Mouse (Mus musculus): ENCODE data around the gene Zfp710. TPM values are rescaled to one million over a fixed set of nuclear protein-coding genes. Genes with fewer than 3 reads are reported as not detected.

Gene Zfp710
- polyA plus RNA-seq, 1 experiment from 2014 or later, result 27.9 TPM

DNA sequence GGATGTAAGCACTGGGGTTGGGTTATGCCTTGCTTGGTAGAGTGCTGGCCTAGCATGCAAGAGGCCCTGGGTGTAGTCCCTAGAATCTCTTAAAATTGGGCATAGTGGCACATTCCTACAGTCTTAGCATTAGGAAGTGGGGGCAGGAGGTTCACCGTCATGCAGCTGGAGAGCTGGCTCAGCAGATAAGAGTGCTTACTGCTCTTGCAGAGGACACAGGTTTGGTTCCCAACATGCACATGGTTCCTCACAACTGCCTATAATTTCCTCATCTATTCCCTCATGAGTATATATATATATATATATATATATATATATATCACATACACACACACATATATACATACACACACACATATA lies 110.5 kb downstream of the Zfp710 start:
- H3K27ac ChIP-seq (ENCODE audit: low read depth, low read length), result no peak overlapping the region
- ATAC-seq (replicated peaks; ENCODE audit: low FRiP score), result no peak

DNA sequence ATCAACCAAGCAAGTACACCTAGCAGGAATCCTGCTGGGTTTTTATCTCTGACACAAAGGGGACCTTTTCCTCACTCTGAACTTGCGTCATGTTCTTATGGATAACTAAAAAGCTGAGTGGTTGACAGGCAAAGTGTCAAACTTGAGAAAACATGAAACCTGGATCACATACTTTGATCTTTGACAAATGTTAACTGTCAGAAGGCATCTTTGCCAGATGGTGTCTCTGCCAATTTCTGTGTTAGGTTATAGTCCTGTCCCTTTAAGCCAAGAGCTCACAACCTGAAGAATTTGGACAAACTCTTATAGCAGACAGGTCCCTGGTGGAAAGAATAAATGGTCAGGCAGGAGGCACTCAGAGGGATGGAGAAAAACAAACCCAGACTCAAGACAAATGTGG lies 113.8 kb downstream of the Zfp710 start:
- H3K4me1 ChIP-seq (replicated peaks; ENCODE audit: control insufficient read depth, insufficient read depth, low read length), result peaks cover 2% of the 10 kb centered on the region
- no peak overlapping the region for H3K4me3 ChIP-seq (ENCODE audit: low read depth, low read length)
- 83% methylated on average over 1 of the region's 1 CpGs for WGBS

More for the DNA sequence above, 110.5 kb downstream of the Zfp710 start:
- Histone ChIP-seq H3K36me3 (ENCODE audit: control insufficient read depth, insufficient read depth, low read length) (no peaks in the 10 kb centered on the region), H3K4me3 (ENCODE audit: low read depth, low read length) (no peak overlapping the region), H3K9me3 (ENCODE audit: control insufficient read depth, low read length) (no peaks in the 10 kb centered on the region; the same call in 1 of the 2 replicates), H3K9ac (ENCODE audit: low read length) (no peak overlapping the region), H3K4me2 (ENCODE audit: low read depth, low read length, severe bottlenecking) (no peak overlapping the region), H3K4me1 (replicated peaks; ENCODE audit: control insufficient read depth, insufficient read depth, low read length) (no peaks in the 10 kb centered on the region), H3K27me3 (ENCODE audit: control insufficient read depth, insufficient read depth, low read length) (no peaks in the 10 kb centered on the region)
- 100% methylated on average over 1 of the region's 1 CpGs for WGBS
- DNase-seq (ENCODE audit: low spot score), result no peak

DNA sequence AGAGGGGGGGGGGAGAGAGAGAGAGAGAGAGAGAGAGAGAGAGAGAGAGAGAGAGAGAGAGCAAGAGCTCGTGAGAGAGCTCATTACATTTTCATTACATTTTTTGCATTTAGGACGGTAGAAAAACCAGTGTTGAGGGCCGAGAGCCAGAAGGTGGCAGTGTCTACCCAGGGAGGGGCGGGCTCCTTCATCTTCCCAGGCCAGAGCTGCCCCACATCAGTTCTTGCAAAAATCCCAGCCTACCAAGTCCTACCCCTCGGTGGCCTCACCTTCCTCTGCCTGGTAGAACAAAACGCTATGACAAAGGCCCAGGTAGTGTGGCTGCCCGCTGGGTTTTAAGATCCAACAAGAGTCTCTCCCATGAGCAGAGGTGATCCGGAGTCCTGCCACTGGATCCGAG lies 116.2 kb downstream of the Zfp710 start:
- Histone ChIP-seq H3K4me2 (ENCODE audit: low read depth, low read length, severe bottlenecking) (no peak overlapping the region), H3K9me3 (ENCODE audit: control insufficient read depth, low read length) (no peaks in the 10 kb centered on the region; the same call in 1 of the 2 replicates), H3K9ac (ENCODE audit: low read length) (no peak overlapping the region), H3K4me3 (ENCODE audit: low read depth, low read length) (no peak overlapping the region), H3K4me1 (replicated peaks; ENCODE audit: control insufficient read depth, insufficient read depth, low read length) (peaks cover 2% of the 10 kb centered on the region), H3K27me3 (ENCODE audit: control insufficient read depth, insufficient read depth, low read length) (no peaks in the 10 kb centered on the region), H3K27ac (ENCODE audit: low read depth, low read length) (no peak overlapping the region), H3K36me3 (ENCODE audit: control insufficient read depth, insufficient read depth, low read length) (no peaks in the 10 kb centered on the region)
- DNase-seq (ENCODE audit: low spot score), result peak; percentile 87
- 15% methylated on average over 9 of the region's 9 CpGs for WGBS
- ATAC-seq (replicated peaks; ENCODE audit: low FRiP score), result peak; percentile 72; the same call in 1 of the 2 replicates

More for the DNA sequence above, 113.8 kb downstream of the Zfp710 start:
- Histone ChIP-seq H3K36me3 (ENCODE audit: control insufficient read depth, insufficient read depth, low read length) (no peaks in the 10 kb centered on the region), H3K27ac (ENCODE audit: low read depth, low read length) (no peak overlapping the region), H3K27me3 (ENCODE audit: control insufficient read depth, insufficient read depth, low read length) (no peaks in the 10 kb centered on the region), H3K4me2 (ENCODE audit: low read depth, low read length, severe bottlenecking) (no peak overlapping the region), H3K9me3 (ENCODE audit: control insufficient read depth, low read length) (no peaks in the 10 kb centered on the region; the same call in 1 of the 2 replicates), H3K9ac (ENCODE audit: low read length) (no peak overlapping the region)
- DNase-seq (ENCODE audit: low spot score) (no peak), ATAC-seq (replicated peaks; ENCODE audit: low FRiP score) (no peak)

Other genes starting within 250 kb of the Zfp710 start
- gene Mesp1, start 231.0 kb upstream of the Zfp710 start, polyA plus RNA-seq (2014; fragmentation: Nextera tagmentation; extraction: Ambion mirVana), result 0.15 TPM in 1 of 2 replicates, not detected in the other
- 0.37 and 0.89 TPM in 2 replicates for gene Mesp2, start 214.1 kb upstream of the Zfp710 start, polyA plus RNA-seq (2014; fragmentation: Nextera tagmentation; extraction: Ambion mirVana)
- gene Anpep, start 163.8 kb upstream of the Zfp710 start, polyA plus RNA-seq (2014; fragmentation: Nextera tagmentation; extraction: Ambion mirVana), result 4.1 and 4.6 TPM in 2 replicates
- gene Ap3s2, start 104.2 kb upstream of the Zfp710 start, polyA plus RNA-seq (2014; fragmentation: Nextera tagmentation; extraction: Ambion mirVana), result 46.6 and 53.1 TPM in 2 replicates
- gene Arpin, start 89.5 kb upstream of the Zfp710 start, polyA plus RNA-seq (2014; fragmentation: Nextera tagmentation; extraction: Ambion mirVana), result 20.8 and 23.0 TPM in 2 replicates
- 403 and 425 TPM in 2 replicates for gene Idh2, start 90.6 kb downstream of the Zfp710 start, polyA plus RNA-seq (2014; fragmentation: Nextera tagmentation; extraction: Ambion mirVana)
- 15.7 and 17.3 TPM in 2 replicates for gene Sema4b, start 162.0 kb downstream of the Zfp710 start, polyA plus RNA-seq (2014; fragmentation: Nextera tagmentation; extraction: Ambion mirVana)
- gene Cib1, start 208.0 kb downstream of the Zfp710 start, polyA plus RNA-seq (2014; fragmentation: Nextera tagmentation; extraction: Ambion mirVana), result 51.4 and 58.1 TPM in 2 replicates
- gene Gdpgp1, start 208.1 kb downstream of the Zfp710 start, polyA plus RNA-seq (2014; fragmentation: Nextera tagmentation; extraction: Ambion mirVana), result 5.3 and 5.7 TPM in 2 replicates
- 1.2 and 1.5 TPM in 2 replicates for gene Ttll13, start 221.6 kb downstream of the Zfp710 start, polyA plus RNA-seq (2014; fragmentation: Nextera tagmentation; extraction: Ambion mirVana)
- 50.4 and 53.8 TPM in 2 replicates for gene Ngrn, start 236.4 kb downstream of the Zfp710 start, polyA plus RNA-seq (2014; fragmentation: Nextera tagmentation; extraction: Ambion mirVana)
- 20.6 and 21.3 TPM in 2 replicates for gene Vps33b, start 244.8 kb downstream of the Zfp710 start, polyA plus RNA-seq (2014; fragmentation: Nextera tagmentation; extraction: Ambion mirVana)

Measured in forebrain, embryonic 11.5 days (tissue).